Mouse (Mus musculus) midbrain, embryonic 15.5 days (tissue): Measurements from ENCODE around the gene Ccn1. TPM values are rescaled to one million over a fixed set of nuclear protein-coding genes. Genes with fewer than 3 reads are reported as not detected.

ENCODE experiments used
- ATAC-seq: fragments of 200-750 bp; cut with Nextera tagmentation; replicated peaks from 2 replicates; pipeline ENCODE4 v1.8.0; 2017; ENCODE audit warnings: moderate TSS enrichment
- H3K27ac ChIP-seq: fragments of 300-500 bp; sonication (generic); 2 replicates; pipeline ENCODE4 v1.5.1; 2015; ENCODE audit warnings: mild to moderate bottlenecking, inconsistent platforms
- H3K27me3 ChIP-seq: fragments of 300-500 bp; sonication (generic); replicated peaks from 2 replicates; pipeline ENCODE4 v1.6.1; 2015; ENCODE audit warnings: inconsistent platforms
- H3K36me3 ChIP-seq: fragments of 300-500 bp; sonication (generic); replicated peaks from 2 replicates; pipeline ENCODE4 v1.6.1; 2015; ENCODE audit warnings: inconsistent platforms
- H3K4me1 ChIP-seq: fragments of 300-500 bp; sonication (generic); 2 replicates; pipeline ENCODE4 v1.6.1; 2015; ENCODE audit warnings: inconsistent platforms
- H3K4me2 ChIP-seq: fragments of 300-500 bp; sonication (generic); 2 replicates; pipeline ENCODE4 v1.6.1; 2015; ENCODE audit warnings: inconsistent platforms, mild to moderate bottlenecking, moderate library complexity
- H3K4me3 ChIP-seq: fragments of 300-500 bp; sonication (generic); 2 replicates; pipeline ENCODE4 v1.5.1; 2015; ENCODE audit warnings: mild to moderate bottlenecking, inconsistent platforms
- H3K9ac ChIP-seq: fragments of 300-500 bp; sonication (generic); 2 replicates; pipeline ENCODE4 v1.6.1; 2015; ENCODE audit warnings: mild to moderate bottlenecking, inconsistent platforms
- H3K9me3 ChIP-seq: fragments of 300-500 bp; sonication (generic); 2 replicates; pipeline ENCODE4 v1.6.1; 2016; ENCODE audit warnings: inconsistent platforms
- WGBS: fragments of 180-500 bp; shearing (Covaris S2); methylation state at CpG from one replicate; pipeline ENCODE4 v1.1.7; 2015; ENCODE audit warnings: mixed read lengths; 5-methylcytosine and 5-hydroxymethylcytosine counted together
- polyA plus RNA-seq: library from polyadenylated mRNA; unstranded; fragments of >200 nt; fragmentation: Nextera tagmentation; extraction: Ambion mirVana; gene quantifications from 2 replicates; pipeline ENCODE4 v1.2.1, GENCODE M21; 2015

The Ccn1 gene
- polyA plus RNA-seq, 1 experiment from 2014 or later = 9.1 TPM

DNA sequence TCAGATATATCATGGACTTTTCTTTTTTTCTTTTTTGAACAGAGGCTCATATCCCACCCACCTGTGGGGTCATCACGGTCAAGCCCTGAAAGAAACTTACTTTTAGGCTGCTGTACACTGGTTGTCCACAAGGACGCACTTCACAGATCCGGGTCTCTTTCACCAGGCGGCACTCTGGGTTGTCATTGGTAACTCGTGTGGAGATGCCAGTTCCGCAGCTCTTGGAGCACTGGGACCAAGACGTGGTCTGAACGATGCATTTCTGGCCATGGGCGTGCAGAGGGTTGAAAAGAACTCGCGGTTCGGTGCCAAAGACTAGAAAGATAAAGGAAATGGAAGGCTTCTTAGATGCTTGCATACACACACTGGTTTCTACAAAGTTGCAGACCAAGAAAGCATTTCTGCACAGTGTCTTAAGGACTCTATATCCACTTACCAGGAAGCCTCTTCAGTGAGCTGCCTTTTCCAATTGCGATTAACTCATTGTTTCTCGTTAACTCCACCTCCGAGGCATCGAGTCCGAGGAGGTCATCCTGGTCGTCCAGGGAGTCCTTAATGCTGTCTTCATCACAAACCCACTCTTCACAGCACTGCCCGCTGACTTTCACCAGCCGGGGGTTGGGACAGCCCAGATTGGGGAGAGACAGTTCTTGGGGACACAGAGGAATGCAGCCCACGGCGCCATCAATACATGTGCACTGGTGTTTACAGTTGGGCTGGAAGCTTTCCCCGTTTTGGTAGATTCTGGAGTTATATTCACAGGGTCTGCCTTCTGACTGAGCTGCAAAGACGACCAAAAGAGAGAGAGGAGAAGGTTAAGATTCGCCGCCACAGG is 1.5 kb downstream of the Ccn1 start:
- 16% methylated on average over 26 of the region's 26 CpGs for WGBS

DNA sequence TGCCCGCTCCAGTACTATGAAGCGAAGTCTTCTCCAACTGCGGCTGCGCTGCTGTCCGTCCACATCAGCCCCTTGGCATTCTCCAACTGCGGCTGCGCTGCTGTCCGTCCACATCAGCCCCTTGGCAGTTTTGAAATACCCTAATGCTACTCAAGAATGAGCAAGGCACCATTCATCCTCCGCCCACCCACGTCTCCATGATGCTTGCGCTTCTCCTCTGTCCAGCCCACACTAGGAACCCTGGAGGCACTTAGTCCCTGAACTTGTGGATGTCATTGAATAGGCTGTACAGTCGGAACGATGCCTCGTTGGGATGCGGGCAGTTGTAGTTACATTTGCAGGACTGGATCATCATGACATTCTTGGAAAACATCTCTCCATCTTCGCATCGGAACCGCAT is 2.4 kb downstream of the Ccn1 start:
- H3K27me3 ChIP-seq = peaks cover 22% of the 10 kb centered on the region
- H3K4me3 ChIP-seq = no peak overlapping the region
- H3K4me2 ChIP-seq = no peak overlapping the region
- H3K9ac ChIP-seq = no peak overlapping the region
- peaks cover 36% of the 10 kb centered on the region for H3K4me1 ChIP-seq
- no peaks in the 10 kb centered on the region for H3K36me3 ChIP-seq
- 85% methylated on average over 18 of the region's 18 CpGs for WGBS
- no peak overlapping the region for H3K27ac ChIP-seq
- ATAC-seq = no peak
- H3K9me3 ChIP-seq = no peaks in the 10 kb centered on the region

More for the DNA sequence above, 1.5 kb downstream of the Ccn1 start:
- Histone ChIP-seq H3K4me2 (peak overlapping the region; percentile 90), H3K27me3 (peaks cover 22% of the 10 kb centered on the region), H3K36me3 (no peaks in the 10 kb centered on the region), H3K27ac (no peak overlapping the region), H3K9ac (no peak overlapping the region), H3K9me3 (no peaks in the 10 kb centered on the region), H3K4me3 (peak overlapping the region; percentile 52), H3K4me1 (peaks cover 44% of the 10 kb centered on the region)
- ATAC-seq = peak; percentile 26; the same call in 1 of the 2 replicates

DNA sequence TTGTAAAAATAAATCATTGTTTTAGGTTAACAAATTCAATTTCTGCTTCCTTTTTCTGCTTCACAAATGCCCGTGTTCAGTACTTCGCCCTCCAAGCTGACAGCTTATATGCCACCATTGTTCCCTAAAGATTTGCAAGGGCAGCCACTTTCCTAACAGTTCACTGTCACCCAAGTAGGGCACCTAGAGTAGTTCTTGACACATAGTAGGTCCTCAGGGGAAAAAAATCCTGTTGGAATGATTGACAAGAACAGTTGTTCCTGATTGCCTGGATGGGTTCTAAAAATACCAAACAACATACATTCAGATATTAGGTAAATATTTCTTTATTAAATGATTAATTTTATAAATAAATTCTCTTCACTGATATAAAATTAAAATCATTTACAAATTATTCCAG is 3.1 kb downstream of the Ccn1 start:
- Histone ChIP-seq H3K27ac (no peak overlapping the region), H3K4me1 (peaks cover 29% of the 10 kb centered on the region)

DNA sequence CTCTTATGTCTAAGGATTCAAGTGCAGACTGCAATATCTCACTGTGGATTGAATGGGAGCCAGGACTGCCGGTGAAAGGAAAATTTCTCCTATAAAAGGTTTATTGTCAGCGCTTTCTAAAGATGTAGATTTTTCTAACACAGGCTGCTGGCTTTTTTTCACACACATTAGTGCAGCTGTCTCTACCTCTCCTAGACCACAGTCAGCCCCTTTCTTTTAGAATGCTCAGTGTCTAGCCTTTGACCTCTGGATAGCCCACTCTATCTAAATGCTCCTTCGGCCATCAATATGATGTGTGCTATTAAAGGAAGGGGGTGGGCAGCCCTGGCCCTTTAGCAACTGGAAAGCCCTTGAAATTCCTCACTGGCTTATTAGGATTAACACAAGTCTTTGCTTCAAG is 3.8 kb downstream of the Ccn1 start:
- H3K27ac ChIP-seq = no peak overlapping the region
- ATAC-seq = no peak

More for the DNA sequence above, 3.1 kb downstream of the Ccn1 start:
- 52% methylated on average over 2 of the region's 2 CpGs for WGBS
- Histone ChIP-seq H3K36me3 (no peaks in the 10 kb centered on the region), H3K9ac (no peak overlapping the region), H3K4me2 (no peak overlapping the region), H3K27me3 (peaks cover 16% of the 10 kb centered on the region), H3K9me3 (no peaks in the 10 kb centered on the region), H3K4me3 (no peak overlapping the region)
- no peak for ATAC-seq

DNA sequence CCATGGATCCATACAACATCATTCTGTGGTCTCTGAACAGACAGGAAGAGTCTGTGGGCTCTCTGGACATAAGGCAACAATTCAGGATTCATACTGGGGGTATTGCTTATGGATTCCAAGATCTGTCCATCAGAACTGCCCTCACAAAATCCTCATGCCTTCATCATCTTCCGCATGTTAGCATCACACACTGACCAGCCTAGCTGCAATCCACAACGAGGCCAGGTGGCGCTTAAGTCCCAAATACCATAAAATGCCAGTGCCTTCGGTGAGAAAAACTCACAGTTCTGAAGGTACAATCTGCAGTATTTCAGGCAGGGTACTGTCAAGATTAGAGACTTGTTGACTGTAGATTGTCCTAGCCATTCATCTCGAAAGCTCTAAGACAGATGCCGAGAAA is 4.3 kb downstream of the Ccn1 start:
- H3K4me1 ChIP-seq = peaks cover 22% of the 10 kb centered on the region
- peaks cover 11% of the 10 kb centered on the region for H3K27me3 ChIP-seq
- H3K9ac ChIP-seq = no peak overlapping the region
- no peaks in the 10 kb centered on the region for H3K36me3 ChIP-seq
- H3K9me3 ChIP-seq = no peaks in the 10 kb centered on the region
- H3K4me2 ChIP-seq = no peak overlapping the region
- no peak overlapping the region for H3K27ac ChIP-seq
- 64% methylated on average over 6 of the region's 6 CpGs for WGBS
- H3K4me3 ChIP-seq = no peak overlapping the region
- ATAC-seq = no peak

More for the DNA sequence above, 3.8 kb downstream of the Ccn1 start:
- Histone ChIP-seq H3K9ac (no peak overlapping the region), H3K36me3 (no peaks in the 10 kb centered on the region), H3K4me2 (no peak overlapping the region), H3K27me3 (peaks cover 11% of the 10 kb centered on the region), H3K4me3 (no peak overlapping the region), H3K9me3 (no peaks in the 10 kb centered on the region), H3K4me1 (peaks cover 23% of the 10 kb centered on the region)
- WGBS = 15% methylated on average over 3 of the region's 3 CpGs

DNA sequence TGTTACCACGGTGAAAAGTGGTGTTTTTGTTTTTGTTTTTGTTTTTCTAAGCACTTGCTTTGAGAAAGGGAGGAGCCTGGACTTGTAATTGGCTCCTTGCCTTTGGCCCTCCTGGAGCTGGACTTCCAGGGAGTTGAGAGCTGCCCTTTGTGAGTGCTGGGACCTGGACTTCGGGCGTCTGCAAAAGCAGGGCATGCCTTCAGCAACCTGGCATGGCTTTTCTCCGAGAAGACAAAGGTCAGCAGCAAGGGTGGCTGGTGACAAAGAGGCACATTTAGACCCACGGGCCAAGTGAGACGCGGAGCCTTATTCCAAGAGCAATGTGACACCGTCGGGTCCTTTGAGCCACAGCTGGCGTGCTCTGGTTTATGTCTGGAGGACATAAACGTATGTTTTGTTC is 6.9 kb downstream of the Ccn1 start:
- 65% methylated on average over 11 of the region's 11 CpGs for WGBS
- H3K4me3 ChIP-seq = no peak overlapping the region
- ATAC-seq = no peak
- H3K4me1 ChIP-seq = 0 out of 2 replicates have a peak, but pooled peaks cover 9% of the 10 kb centered on the region
- no peak overlapping the region for H3K4me2 ChIP-seq
- H3K36me3 ChIP-seq = no peaks in the 10 kb centered on the region
- 0 out of 2 replicates have a peak, but pooled peaks cover 5% of the 10 kb centered on the region for H3K27me3 ChIP-seq
- no peak overlapping the region for H3K9ac ChIP-seq
- no peak overlapping the region for H3K27ac ChIP-seq
- no peaks in the 10 kb centered on the region for H3K9me3 ChIP-seq

DNA sequence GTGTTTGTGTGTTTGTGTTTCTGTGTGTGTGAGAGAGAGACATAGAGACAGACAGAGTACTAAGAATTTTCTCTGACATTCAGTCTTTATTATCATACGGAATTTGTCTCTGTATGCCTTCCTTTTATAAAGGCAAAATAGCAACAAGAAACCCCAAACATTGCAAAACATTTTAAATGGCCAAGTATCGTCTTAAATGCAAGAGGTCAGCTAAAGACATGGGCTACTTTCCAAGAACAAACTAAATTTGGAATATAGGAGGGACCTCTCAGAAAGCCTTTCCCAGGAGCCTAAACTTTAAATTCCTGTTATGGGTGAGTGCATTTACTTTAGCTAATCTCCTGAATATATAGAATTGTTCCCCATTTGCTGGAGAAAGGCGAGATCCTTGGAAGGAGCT is 7.9 kb downstream of the Ccn1 start:
- no peaks in the 10 kb centered on the region for H3K27me3 ChIP-seq
- H3K9me3 ChIP-seq = no peaks in the 10 kb centered on the region
- no peak overlapping the region for H3K27ac ChIP-seq
- no peak overlapping the region for H3K9ac ChIP-seq
- no peak for ATAC-seq
- H3K36me3 ChIP-seq = no peaks in the 10 kb centered on the region
- no peak overlapping the region for H3K4me3 ChIP-seq
- no peak overlapping the region for H3K4me2 ChIP-seq
- WGBS = 67% methylated on average over 3 of the region's 3 CpGs
- 0 out of 2 replicates have a peak, but pooled peaks cover 9% of the 10 kb centered on the region for H3K4me1 ChIP-seq

DNA sequence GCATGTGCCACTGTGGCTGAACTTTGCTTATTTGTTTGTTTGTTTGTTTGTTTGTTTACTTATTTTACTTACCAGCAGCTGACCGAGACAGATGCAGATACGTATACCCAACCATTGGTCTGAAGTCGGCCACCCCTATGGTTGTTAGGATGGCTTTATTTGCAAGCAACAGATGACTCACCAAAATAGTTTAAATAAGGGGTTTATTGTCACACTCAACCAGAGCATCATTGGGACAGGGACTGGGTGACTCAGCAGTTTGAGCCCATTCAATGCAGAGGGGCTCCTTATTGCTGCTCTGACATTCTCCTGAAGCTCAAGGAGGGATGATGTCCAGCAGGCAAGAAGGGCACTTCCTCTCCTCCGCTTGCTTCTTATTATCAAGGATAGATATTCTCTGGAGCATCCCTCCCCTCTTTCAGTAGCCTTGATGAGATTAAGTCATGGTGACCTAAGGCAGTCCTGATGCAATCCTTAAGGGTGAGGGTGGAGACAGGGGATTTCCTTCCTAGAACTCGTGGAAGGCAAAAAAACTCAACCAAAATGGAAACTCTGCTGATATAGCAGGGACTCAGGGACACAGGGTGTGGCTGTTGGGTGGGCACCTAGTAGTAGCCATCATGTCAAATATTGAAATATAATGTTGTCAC is 8.6 kb downstream of the Ccn1 start:
- H3K9ac ChIP-seq = no peak overlapping the region
- H3K27me3 ChIP-seq = no peaks in the 10 kb centered on the region
- no peaks in the 10 kb centered on the region for H3K9me3 ChIP-seq
- H3K4me1 ChIP-seq = 0 out of 2 replicates have a peak, but pooled peaks cover 9% of the 10 kb centered on the region
- H3K36me3 ChIP-seq = no peaks in the 10 kb centered on the region
- no peak overlapping the region for H3K4me2 ChIP-seq
- H3K4me3 ChIP-seq = no peak overlapping the region
- ATAC-seq = no peak
- H3K27ac ChIP-seq = no peak overlapping the region
- 73% methylated on average over 5 of the region's 5 CpGs for WGBS

DNA sequence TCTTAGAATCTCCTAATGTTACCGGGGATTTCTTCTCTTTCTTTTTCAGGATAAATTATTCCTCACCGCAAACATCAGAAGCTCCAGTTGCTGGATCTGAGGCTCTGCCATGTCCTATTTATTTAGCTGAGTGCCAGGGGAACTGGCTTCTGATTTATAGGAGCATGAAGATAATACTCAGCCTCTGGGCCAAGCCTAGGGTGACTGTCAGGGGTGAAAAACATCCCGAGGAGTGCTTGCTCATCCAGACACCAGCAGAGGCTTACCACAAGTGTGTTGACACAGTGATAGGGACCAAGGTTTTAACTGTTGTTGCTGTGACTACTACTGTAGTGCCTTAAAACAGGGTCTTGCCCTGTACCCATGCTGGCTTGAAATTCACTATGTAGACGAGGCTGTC is 9.2 kb downstream of the Ccn1 start:
- Histone ChIP-seq H3K27me3 (no peaks in the 10 kb centered on the region), H3K9ac (no peak overlapping the region), H3K4me3 (no peak overlapping the region), H3K4me1 (0 out of 2 replicates have a peak, but pooled peaks cover 9% of the 10 kb centered on the region), H3K4me2 (no peak overlapping the region), H3K36me3 (no peaks in the 10 kb centered on the region), H3K27ac (no peak overlapping the region), H3K9me3 (no peaks in the 10 kb centered on the region)
- WGBS = 48% methylated on average over 4 of the region's 4 CpGs
- ATAC-seq = peak; percentile 61; the same call in 1 of the 2 replicates

DNA sequence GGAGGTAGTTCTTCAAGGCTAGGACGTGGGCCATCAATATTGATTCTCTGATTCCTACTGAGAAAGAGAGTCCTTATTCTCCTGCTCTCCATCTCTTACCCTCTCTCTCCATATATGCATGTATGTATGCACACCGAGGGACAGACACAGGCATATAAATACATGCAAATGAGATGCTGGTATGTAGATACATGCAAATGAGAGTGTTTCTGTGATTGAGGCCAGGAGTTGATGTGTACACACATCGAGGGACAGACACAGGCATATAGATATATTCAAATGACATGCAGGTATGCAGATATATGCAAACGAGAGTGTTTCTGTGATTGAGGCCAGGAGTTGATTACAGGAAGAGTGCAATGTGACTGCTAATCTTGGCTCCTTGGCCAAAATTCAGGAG is 9.6 kb downstream of the Ccn1 start:
- WGBS = 55% methylated on average over 4 of the region's 4 CpGs
- H3K27ac ChIP-seq = peak overlapping the region; percentile 39
- H3K9me3 ChIP-seq = no peaks in the 10 kb centered on the region
- no peaks in the 10 kb centered on the region for H3K27me3 ChIP-seq
- no peak overlapping the region for H3K4me3 ChIP-seq
- peak; percentile 86 for ATAC-seq
- no peaks in the 10 kb centered on the region for H3K36me3 ChIP-seq
- H3K4me2 ChIP-seq = no peak overlapping the region
- no peak overlapping the region for H3K9ac ChIP-seq
- 0 out of 2 replicates have a peak, but pooled peaks cover 9% of the 10 kb centered on the region for H3K4me1 ChIP-seq

DNA sequence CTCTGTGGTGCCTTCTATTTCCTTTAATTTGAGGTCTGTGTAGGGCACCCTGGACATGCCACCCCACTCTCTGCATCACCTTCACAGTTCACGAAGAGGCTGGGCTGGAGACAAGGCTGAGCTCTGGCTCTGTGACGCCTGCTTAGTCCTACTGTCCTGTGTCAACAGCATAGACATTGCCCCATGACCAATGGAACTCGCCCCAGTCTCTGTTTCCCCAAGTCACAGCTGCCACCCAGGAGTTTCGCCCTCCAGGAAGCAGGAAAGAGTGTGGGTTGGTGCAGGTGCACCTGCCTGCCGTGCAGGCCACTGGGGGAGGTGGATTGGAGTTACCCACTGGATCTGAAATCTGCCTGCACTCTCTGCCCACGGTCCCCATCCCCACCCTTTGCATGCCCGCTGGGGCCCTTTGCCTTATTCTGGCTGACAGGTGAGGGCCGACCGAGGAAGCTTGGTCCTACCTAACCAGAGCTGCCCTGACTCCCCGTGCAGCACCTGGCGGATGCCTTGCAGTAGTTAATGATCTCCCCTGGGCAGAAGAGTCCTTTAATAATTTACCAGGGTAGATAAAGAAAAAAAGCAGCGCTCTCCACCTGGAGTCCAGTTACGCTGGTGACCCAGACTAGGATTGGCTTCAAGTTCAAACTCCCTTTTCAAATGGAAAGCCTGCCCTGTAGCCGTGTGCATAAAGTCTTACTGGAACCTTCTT is 15.6 kb downstream of the Ccn1 start:
- no peak overlapping the region for H3K4me2 ChIP-seq
- H3K27ac ChIP-seq = no peak overlapping the region
- H3K36me3 ChIP-seq = no peaks in the 10 kb centered on the region
- no peaks in the 10 kb centered on the region for H3K9me3 ChIP-seq
- H3K4me1 ChIP-seq = 0 out of 2 replicates have a peak, but pooled peaks cover 2% of the 10 kb centered on the region
- H3K9ac ChIP-seq = no peak overlapping the region
- 81% methylated on average over 14 of the region's 14 CpGs for whole genome bisulfite sequencing
- no peaks in the 10 kb centered on the region for H3K27me3 ChIP-seq
- no peak for ATAC-seq
- no peak overlapping the region for H3K4me3 ChIP-seq

DNA sequence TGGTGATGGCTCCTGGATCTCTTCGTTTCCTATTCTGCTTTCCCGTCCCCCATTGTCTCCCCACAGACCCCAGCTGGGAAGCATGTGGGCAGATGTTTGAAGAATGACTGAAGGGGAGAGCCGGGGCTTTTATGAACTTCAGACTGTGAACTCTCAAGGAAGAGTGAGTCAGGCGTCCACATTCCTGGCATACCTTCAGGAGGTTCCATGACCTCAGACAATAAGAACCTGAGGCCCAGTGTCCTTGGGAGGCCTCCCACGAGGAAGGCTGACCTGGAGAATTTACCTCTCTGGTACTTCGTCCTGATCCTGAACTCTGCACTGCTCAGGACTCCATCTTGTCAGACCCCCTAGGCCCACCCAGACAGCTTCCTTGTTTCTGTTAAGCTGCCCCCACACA is 16.9 kb downstream of the Ccn1 start:
- ATAC-seq = no peak
- H3K27me3 ChIP-seq = no peaks in the 10 kb centered on the region
- no peak overlapping the region for H3K9ac ChIP-seq
- H3K27ac ChIP-seq = no peak overlapping the region
- H3K36me3 ChIP-seq = no peaks in the 10 kb centered on the region
- WGBS = 20% methylated on average over 6 of the region's 6 CpGs
- H3K9me3 ChIP-seq = no peaks in the 10 kb centered on the region
- H3K4me1 ChIP-seq = no peaks in the 10 kb centered on the region
- no peak overlapping the region for H3K4me3 ChIP-seq
- no peak overlapping the region for H3K4me2 ChIP-seq
